Mouse (Mus musculus) neural tube, embryonic 11.5 days (tissue): Measurements from ENCODE around the gene Top1. TPM values are rescaled to one million over a fixed set of nuclear protein-coding genes. Genes with fewer than 3 reads are reported as not detected.

Experiments
- ATAC-seq: fragments of 200-750 bp; cut with Nextera tagmentation; 2 replicates; pipeline ENCODE4 v1.8.0; 2017; ENCODE audit warnings: moderate number of reproducible peaks, mild to moderate bottlenecking, moderate TSS enrichment, moderate library complexity; ENCODE audit not compliant: insufficient read depth, low FRiP score, low TSS enrichment
- DNase-seq: peaks from one replicate; pipeline ENCODE4 v3.0.0-alpha.2; 2015; ENCODE audit warnings: low spot score
- H3K27ac ChIP-seq: fragments of 300-500 bp; sonication (generic); 2 replicates; pipeline ENCODE4 v1.5.1; 2014; ENCODE audit warnings: low read depth, mild to moderate bottlenecking, low read length
- H3K27me3 ChIP-seq: fragments of 300-500 bp; sonication (generic); 2 replicates; pipeline ENCODE4 v1.6.1; 2014; ENCODE audit warnings: mild to moderate bottlenecking, low read length, mixed read lengths; ENCODE audit not compliant: control insufficient read depth, insufficient read depth
- H3K36me3 ChIP-seq: fragments of 300-500 bp; sonication (generic); 2 replicates; pipeline ENCODE4 v1.6.1; 2014; ENCODE audit warnings: mild to moderate bottlenecking, low read length, moderate library complexity, mixed read lengths; ENCODE audit not compliant: control insufficient read depth, insufficient read depth
- H3K4me1 ChIP-seq: fragments of 300-500 bp; sonication (generic); 2 replicates; pipeline ENCODE4 v1.6.1; 2014; ENCODE audit warnings: low read length, mixed read lengths; ENCODE audit not compliant: control insufficient read depth, insufficient read depth
- H3K4me2 ChIP-seq: fragments of 300-500 bp; sonication (generic); 2 replicates; pipeline ENCODE4 v1.6.1; 2014; ENCODE audit warnings: low read depth, mild to moderate bottlenecking, moderate library complexity
- H3K4me3 ChIP-seq: fragments of 300-500 bp; sonication (generic); 2 replicates; pipeline ENCODE4 v1.5.1; 2014; ENCODE audit warnings: low read depth, low read length
- H3K9ac ChIP-seq: fragments of 300-500 bp; sonication (generic); 2 replicates; pipeline ENCODE4 v1.6.1; 2014; ENCODE audit warnings: mild to moderate bottlenecking, low read length
- H3K9me3 ChIP-seq: fragments of 300-500 bp; sonication (generic); 2 replicates; pipeline ENCODE4 v1.6.1; 2016; ENCODE audit warnings: low read length; ENCODE audit not compliant: control insufficient read depth
- WGBS: fragments of 180-500 bp; shearing (Covaris S2); extraction: QIAGEN DNeasy Blood & Tissue Kit; methylation state at CpG from one replicate; pipeline ENCODE4 v1.1.7; 2014; 5-methylcytosine and 5-hydroxymethylcytosine counted together
- polyA plus RNA-seq: library from polyadenylated mRNA; unstranded; fragments of >200 nt; fragmentation: Nextera tagmentation; extraction: Ambion mirVana; gene quantifications from 2 replicates; pipeline ENCODE4 v1.2.1, GENCODE M21; 2014

The Top1 gene
- polyA plus RNA-seq, 1 experiment from 2014 or later, result 105 TPM

GRCm38 (mm10) chr2:160739647-160740356 is 94.1 kb downstream of the Top1 start:
- Histone ChIP-seq H3K9me3 (no peaks in the 10 kb centered on the region), H3K9ac (no peak overlapping the region), H3K4me1 (peaks cover 12% of the 10 kb centered on the region; the same call in 1 of the 2 replicates), H3K36me3 (peaks cover 2% of the 10 kb centered on the region), H3K4me2 (no peak overlapping the region), H3K4me3 (no peak overlapping the region), H3K27ac (no peak overlapping the region), H3K27me3 (no peaks in the 10 kb centered on the region)
- no peak for ATAC-seq
- DNase-seq, result no peak
- 56% methylated on average over 2 of the region's 2 CpGs for WGBS

DNA sequence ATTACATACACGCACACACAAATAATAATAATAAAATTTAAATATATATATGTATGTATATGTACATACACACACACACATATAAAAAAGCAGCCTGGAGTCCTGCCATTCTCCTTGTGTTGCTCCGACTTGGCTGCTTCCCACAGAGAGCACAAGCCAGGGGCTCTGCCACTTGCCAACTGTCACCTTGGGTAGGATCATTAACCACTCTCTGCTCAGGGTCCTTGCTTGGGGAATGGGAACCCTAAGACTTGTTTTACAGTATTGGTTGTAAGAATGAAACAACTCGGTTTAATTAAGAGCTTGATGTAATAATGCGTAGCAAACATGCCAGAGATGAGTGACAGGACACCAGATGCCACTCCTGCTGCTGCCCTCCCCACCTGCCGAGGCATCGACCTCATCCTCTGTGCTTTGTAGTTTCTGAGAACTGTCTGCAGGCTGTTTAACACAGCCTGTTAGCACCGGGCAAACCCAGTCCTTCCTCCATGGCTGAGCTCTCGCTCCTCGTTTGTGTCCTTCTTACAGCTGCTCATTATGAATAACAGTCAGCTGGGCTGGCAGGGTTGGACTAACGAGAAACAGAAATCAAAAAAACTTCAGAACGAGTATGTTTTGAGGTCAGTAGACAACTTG is 95.0 kb downstream of the Top1 start:
- H3K36me3 ChIP-seq, result no peaks in the 10 kb centered on the region; the same call in none of the 2 replicates
- H3K9me3 ChIP-seq, result no peaks in the 10 kb centered on the region
- ATAC-seq (no peak), DNase-seq (no peak)
- no peak overlapping the region for H3K4me3 ChIP-seq
- H3K27ac ChIP-seq, result no peak overlapping the region
- H3K27me3 ChIP-seq, result no peaks in the 10 kb centered on the region
- H3K4me1 ChIP-seq, result peaks cover 12% of the 10 kb centered on the region; the same call in 1 of the 2 replicates
- 83% methylated on average over 11 of the region's 11 CpGs for WGBS
- no peak overlapping the region for H3K4me2 ChIP-seq
- no peak overlapping the region for H3K9ac ChIP-seq

DNA sequence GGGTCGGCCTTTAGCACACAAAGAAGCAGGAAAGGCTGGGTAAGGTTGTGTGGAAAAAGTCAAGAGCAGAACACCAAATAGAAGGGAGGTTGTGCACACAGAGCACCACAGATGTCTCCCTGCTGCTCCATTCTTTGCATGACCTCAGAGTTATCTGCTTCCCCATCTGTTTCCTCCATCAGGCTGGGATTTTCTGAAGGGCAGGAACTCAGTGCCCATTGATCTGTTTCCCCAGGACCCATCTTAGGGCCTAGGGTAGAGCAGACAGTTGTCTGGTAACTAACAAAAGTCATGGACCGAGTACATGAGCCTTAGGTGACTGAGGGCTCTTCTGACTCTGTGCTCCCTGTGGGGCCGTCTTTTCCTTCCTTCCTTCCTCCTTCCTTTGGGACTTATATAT is 95.9 kb downstream of the Top1 start:
- 79% methylated on average over 3 of the region's 3 CpGs for WGBS
- Histone ChIP-seq H3K4me1 (peaks cover 12% of the 10 kb centered on the region; the same call in 1 of the 2 replicates), H3K4me3 (no peak overlapping the region), H3K27me3 (no peaks in the 10 kb centered on the region), H3K9ac (no peak overlapping the region), H3K36me3 (no peaks in the 10 kb centered on the region; the same call in none of the 2 replicates), H3K27ac (0 out of 2 replicates have a peak overlapping the region, but pooled peaks have one; percentile 7), H3K9me3 (no peaks in the 10 kb centered on the region), H3K4me2 (no peak overlapping the region)
- no peak for ATAC-seq
- no peak for DNase-seq

- Histone ChIP-seq H3K9ac (no peak overlapping the region), H3K36me3 (no peaks in the 10 kb centered on the region; the same call in none of the 2 replicates)
These were observed 96.5 kb downstream of the Top1 start for GRCm38 (mm10) chr2:160742161-160742609.

GRCm38 (mm10) chr2:160744040-160744822 is 98.5 kb downstream of the Top1 start:
- Histone ChIP-seq H3K27ac (no peak overlapping the region), H3K4me1 (peaks cover 10% of the 10 kb centered on the region; the same call in 1 of the 2 replicates), H3K4me2 (no peak overlapping the region), H3K9ac (no peak overlapping the region), H3K27me3 (no peaks in the 10 kb centered on the region), H3K36me3 (peaks cover 14% of the 10 kb centered on the region), H3K4me3 (no peak overlapping the region), H3K9me3 (no peaks in the 10 kb centered on the region)
- 88% methylated on average over 7 of the region's 7 CpGs for WGBS
- ATAC-seq, result 0 out of 2 replicates have a peak, but pooled peaks have one; percentile 50
- DNase-seq, result peak; percentile 32

More at GRCm38 (mm10) chr2:160742161-160742609, 96.5 kb downstream of the Top1 start:
- no peak for DNase-seq
- no peaks in the 10 kb centered on the region for H3K9me3 ChIP-seq
- 77% methylated on average over 1 of the region's 1 CpGs for WGBS
- H3K27me3 ChIP-seq, result no peaks in the 10 kb centered on the region
- peaks cover 12% of the 10 kb centered on the region; the same call in 1 of the 2 replicates for H3K4me1 ChIP-seq
- H3K4me3 ChIP-seq, result no peak overlapping the region
- no peak for ATAC-seq
- no peak overlapping the region for H3K4me2 ChIP-seq
- no peak overlapping the region for H3K27ac ChIP-seq

GRCm38 (mm10) chr2:160744823-160745210 is 99.1 kb downstream of the Top1 start:
- no peaks in the 10 kb centered on the region for H3K27me3 ChIP-seq
- H3K27ac ChIP-seq, result no peak overlapping the region
- no peak for ATAC-seq
- H3K4me1 ChIP-seq, result peaks cover 6% of the 10 kb centered on the region; the same call in 1 of the 2 replicates
- no peaks in the 10 kb centered on the region for H3K9me3 ChIP-seq
- DNase-seq, result no peak
- 85% methylated on average over 5 of the region's 5 CpGs for WGBS
- H3K4me3 ChIP-seq, result no peak overlapping the region; the same call in 1 of the 2 replicates
- H3K36me3 ChIP-seq, result peaks cover 17% of the 10 kb centered on the region
- H3K9ac ChIP-seq, result no peak overlapping the region
- H3K4me2 ChIP-seq, result no peak overlapping the region

- peaks cover 6% of the 10 kb centered on the region; the same call in 1 of the 2 replicates for H3K4me1 ChIP-seq
- no peak overlapping the region for H3K4me2 ChIP-seq
- H3K9me3 ChIP-seq, result no peaks in the 10 kb centered on the region
- H3K36me3 ChIP-seq, result peaks cover 19% of the 10 kb centered on the region
- no peak for ATAC-seq
- 94% methylated on average over 1 of the region's 1 CpGs for WGBS
- no peak overlapping the region for H3K27ac ChIP-seq
- H3K4me3 ChIP-seq, result no peak overlapping the region
- H3K9ac ChIP-seq, result no peak overlapping the region
- DNase-seq, result no peak
- H3K27me3 ChIP-seq, result no peaks in the 10 kb centered on the region
These were observed 99.8 kb downstream of the Top1 start for GRCm38 (mm10) chr2:160745497-160745896.

GRCm38 (mm10) chr2:160746637-160747036 is 100.9 kb downstream of the Top1 start:
- Histone ChIP-seq H3K4me2 (no peak overlapping the region), H3K27ac (no peak overlapping the region), H3K9ac (no peak overlapping the region), H3K36me3 (peaks cover 23% of the 10 kb centered on the region), H3K27me3 (no peaks in the 10 kb centered on the region), H3K4me3 (no peak overlapping the region), H3K9me3 (no peaks in the 10 kb centered on the region), H3K4me1 (peaks cover 2% of the 10 kb centered on the region; the same call in 1 of the 2 replicates)
- ATAC-seq, result no peak
- DNase-seq, result no peak
- 95% methylated on average over 5 of the region's 5 CpGs for WGBS
